Mouse (Mus musculus): ENCODE results near the gene Gm9844. TPM values are rescaled to one million over a fixed set of nuclear protein-coding genes. Genes with fewer than 3 reads are reported as not detected.
A peak's percentile ranks its signal among the peaks of the same experiment; 100 is the strongest.
"Not testable (repeated sequence)": the region's sequence is repeated elsewhere in the genome, so short reads cannot be mapped to it uniquely, and the experiment has no call there.

Gm9844 gene
- polyA plus RNA-seq, 1 experiment from 2014 or later, result 12.4 TPM

DNA sequence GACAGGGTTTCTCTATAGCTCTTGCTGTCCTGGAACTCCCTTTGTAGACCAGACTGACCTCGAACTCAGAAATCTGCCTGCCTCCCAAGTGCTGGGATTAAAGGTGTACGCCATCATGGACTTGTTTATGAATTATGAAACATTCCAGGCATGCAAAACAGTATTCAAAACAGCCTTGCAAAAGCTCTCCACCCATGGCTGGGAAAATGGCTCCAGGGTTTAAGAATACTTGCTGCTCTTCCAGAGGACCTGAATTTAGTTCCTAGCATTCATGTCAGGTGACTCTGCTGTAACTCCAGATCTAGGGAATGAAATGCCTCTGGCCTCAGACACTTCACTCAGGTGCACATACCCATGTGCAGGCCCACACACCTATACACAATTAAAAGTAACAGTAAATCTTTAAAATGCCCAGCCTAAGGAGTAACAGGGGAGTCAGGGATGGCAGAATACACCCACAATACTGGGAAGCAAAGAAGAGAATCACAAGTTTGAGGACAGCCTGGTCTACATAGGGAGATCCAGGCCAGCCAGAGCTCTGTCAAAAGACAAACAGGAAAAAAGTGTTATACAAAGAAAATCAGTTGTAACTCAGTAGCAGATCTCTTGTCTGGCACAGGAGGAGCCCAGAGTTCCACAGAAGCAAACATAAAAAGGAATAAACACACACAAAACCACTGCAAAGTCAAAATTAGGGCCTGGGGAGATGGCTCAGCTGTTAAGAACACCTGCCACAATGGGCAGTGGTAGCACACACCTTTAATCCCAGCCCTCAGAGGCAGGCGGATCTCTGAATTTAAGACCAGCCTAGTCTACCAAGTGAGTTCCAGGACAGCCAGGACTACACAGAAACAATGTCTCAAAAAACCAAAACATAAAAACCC is 29.5 kb downstream of the Gm9844 start:
- Histone ChIP-seq H3K9ac (no peak overlapping the region), H3K4me3 (no peak overlapping the region), H3K4me2 (no peak overlapping the region), H3K9me3 (no peaks in the 10 kb centered on the region), H3K27me3 (no peaks in the 10 kb centered on the region), H3K4me1 (peaks cover 17% of the 10 kb centered on the region), H3K36me3 (peaks cover 44% of the 10 kb centered on the region), H3K27ac (peak overlapping the region; percentile 11; the same call in 1 of the 2 replicates)
- ATAC-seq (ENCODE audit: insufficient number of reproducible peaks, low FRiP score, low TSS enrichment, low read depth), result no peak
- 65% methylated on average over 3 of the region's 3 CpGs for WGBS

DNA sequence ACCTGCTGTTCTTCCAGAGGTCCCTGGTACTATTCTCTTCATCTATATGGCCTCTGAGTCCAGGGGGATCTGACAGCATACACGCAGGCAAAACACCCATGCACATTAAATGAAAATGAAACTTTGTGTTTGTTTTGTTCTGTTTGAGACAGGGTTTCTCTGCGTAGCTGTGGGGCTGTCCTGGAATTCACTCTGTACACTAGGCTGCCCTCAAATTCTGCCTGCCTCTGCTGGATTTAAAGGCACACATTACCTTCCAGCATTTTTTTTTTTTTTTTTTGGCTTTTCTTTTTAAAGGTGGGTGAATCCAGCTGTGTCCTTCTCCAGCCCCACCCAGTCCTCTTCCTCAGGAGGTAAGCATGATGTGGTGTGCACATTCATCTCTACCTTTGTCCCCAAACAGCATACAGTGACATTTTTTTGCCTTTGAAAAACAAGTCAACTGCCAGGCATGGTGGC is 30.1 kb downstream of the Gm9844 start:
- Histone ChIP-seq H3K4me3 (no peak overlapping the region), H3K4me2 (no peak overlapping the region), H3K27me3 (no peaks in the 10 kb centered on the region), H3K36me3 (peaks cover 38% of the 10 kb centered on the region), H3K9ac (no peak overlapping the region), H3K27ac (no peak overlapping the region), H3K4me1 (peaks cover 10% of the 10 kb centered on the region), H3K9me3 (no peaks in the 10 kb centered on the region)
- WGBS, result 63% methylated on average over 2 of the region's 2 CpGs
- no peak for ATAC-seq (ENCODE audit: insufficient number of reproducible peaks, low FRiP score, low TSS enrichment, low read depth)

DNA sequence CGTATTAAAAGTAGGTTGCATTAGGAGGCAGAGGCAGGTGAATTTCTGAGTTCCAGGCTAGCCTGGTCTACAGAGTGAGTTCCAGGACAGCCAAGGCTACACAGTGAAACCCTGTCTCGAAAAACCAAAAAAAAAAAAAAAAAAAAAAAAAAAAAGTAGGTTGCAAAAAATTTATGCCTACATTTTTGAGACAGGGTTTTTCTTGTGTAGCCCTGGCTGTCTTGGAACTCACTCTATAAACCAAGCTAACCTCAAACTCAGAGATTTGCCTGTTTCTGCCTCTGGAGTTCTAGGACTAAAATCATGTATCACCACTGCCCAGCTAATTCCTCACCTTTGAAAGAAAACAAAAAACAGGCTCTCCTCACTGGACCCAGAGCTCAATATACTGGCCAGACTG is 33.7 kb downstream of the Gm9844 start:
- ATAC-seq (ENCODE audit: insufficient number of reproducible peaks, low FRiP score, low TSS enrichment, low read depth); H3K27me3 ChIP-seq; H3K4me3 ChIP-seq; H3K9ac ChIP-seq; H3K36me3 ChIP-seq; H3K27ac ChIP-seq; H3K4me1 ChIP-seq; H3K4me2 ChIP-seq; H3K9me3 ChIP-seq: not testable (repeated sequence)
- 84% methylated on average over 2 of the region's 2 CpGs for WGBS

DNA sequence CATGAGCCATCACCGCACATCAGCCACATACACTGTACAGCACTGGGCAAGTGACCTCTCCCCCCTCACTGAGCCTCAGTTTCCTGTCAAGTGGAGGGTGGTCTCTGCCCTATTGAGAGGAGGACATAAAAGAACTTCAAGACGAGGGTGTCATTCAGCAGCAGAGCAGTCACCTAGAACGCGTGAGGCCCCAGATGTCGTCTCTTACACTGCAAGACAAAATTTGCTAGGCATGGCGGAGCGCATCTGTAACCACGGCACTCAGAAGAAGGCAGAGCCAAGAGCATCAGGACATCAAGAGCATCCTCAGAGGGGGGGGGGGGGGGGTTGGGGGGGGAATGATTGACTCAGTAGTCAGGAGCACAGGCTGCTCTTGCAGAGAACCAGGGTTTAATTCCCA is 34.3 kb downstream of the Gm9844 start:
- 81% methylated on average over 8 of the region's 8 CpGs for WGBS
- Histone ChIP-seq H3K4me2 (no peak overlapping the region), H3K4me1 (no peaks in the 10 kb centered on the region), H3K9ac (no peak overlapping the region), H3K27me3 (no peaks in the 10 kb centered on the region), H3K4me3 (no peak overlapping the region), H3K9me3 (no peaks in the 10 kb centered on the region), H3K27ac (no peak overlapping the region), H3K36me3 (no peaks in the 10 kb centered on the region; the same call in 1 of the 2 replicates)
- no peak for ATAC-seq (ENCODE audit: insufficient number of reproducible peaks, low FRiP score, low TSS enrichment, low read depth)

DNA sequence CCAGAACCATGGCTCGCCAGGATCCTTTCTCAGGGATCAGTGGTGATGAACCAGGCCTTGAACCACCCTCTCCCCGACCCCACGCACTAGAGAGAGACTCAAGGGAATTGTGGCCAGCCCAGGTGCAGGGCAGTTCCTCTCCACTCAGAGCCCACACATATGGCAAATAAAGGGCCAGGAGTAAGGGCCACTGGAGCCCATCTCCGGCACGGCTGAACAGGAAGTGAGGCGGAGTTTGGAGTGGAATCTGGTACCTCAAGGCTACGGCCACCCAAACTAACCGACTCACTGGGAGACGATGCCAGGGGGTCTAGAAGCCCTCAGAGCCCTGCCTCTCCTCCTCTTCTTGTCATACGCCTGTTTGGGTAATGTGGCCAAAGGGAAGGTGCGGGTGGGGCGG is 35.2 kb downstream of the Gm9844 start, which contains the start of gene Cd79a:
Gene Cd79a, plus strand, starts transcription at position 158 of the 400 bp plus-strand sequence.
- Histone ChIP-seq H3K9ac (no peak within 1 kb of the TSS), H3K36me3 (no peaks in the 10 kb centered on the region), H3K27ac (no peak within 1 kb of the TSS), H3K27me3 (no peaks in the 10 kb centered on the region), H3K4me1 (peaks cover 6% of the 10 kb centered on the region), H3K4me2 (no peak within 1 kb of the TSS), H3K4me3 (no peak within 1 kb of the TSS), H3K9me3 (no peaks in the 10 kb centered on the region)
- WGBS, result 54% methylated on average over 12 of the region's 12 CpGs
- ATAC-seq (ENCODE audit: insufficient number of reproducible peaks, low FRiP score, low TSS enrichment, low read depth), result no peak

DNA sequence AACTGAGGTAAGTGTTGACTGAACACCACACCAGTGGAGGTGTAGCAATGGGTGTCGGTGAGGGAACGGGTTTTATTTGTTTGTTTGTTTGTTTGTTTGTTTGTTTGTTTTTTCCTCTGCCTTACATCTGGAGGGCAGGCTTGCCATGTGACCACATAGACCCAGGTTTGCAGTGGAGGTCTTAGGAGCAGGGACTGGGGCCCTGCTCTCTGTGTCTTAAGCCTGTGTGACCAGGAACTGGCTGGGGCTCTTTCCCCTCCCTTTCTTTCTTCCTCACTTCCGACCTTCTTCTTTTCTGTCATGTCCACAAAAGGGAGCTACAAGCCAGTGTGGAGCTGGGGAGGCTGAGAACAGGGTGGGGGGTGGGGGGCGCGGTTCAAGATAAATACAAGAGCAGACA is 35.9 kb downstream of the Gm9844 start:
- H3K27ac ChIP-seq, result no peak overlapping the region
- H3K9me3 ChIP-seq, result no peaks in the 10 kb centered on the region
- no peaks in the 10 kb centered on the region for H3K27me3 ChIP-seq
- H3K4me1 ChIP-seq, result peaks cover 8% of the 10 kb centered on the region
- WGBS, result 71% methylated on average over 5 of the region's 5 CpGs
- H3K36me3 ChIP-seq, result no peaks in the 10 kb centered on the region
- H3K9ac ChIP-seq, result no peak overlapping the region
- no peak for ATAC-seq (ENCODE audit: insufficient number of reproducible peaks, low FRiP score, low TSS enrichment, low read depth)
- H3K4me3 ChIP-seq, result no peak overlapping the region
- H3K4me2 ChIP-seq, result no peak overlapping the region

DNA sequence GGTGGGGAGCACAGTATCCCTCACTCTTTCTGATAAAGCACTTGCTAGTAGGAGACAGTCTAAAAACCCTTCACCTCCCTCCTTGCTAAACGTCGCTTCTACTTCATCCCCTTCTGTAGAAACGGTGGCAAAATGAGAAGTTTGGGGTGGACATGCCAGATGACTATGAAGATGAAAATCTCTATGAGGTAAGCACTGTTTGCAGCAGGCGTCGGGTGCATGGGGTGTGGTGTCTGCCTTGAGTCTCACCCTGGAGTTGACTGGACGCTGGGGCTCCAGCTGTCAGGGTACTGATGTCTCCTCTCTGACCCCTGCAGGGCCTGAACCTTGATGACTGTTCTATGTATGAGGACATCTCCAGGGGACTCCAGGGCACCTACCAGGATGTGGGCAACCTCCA is 39.1 kb downstream of the Gm9844 start:
- Histone ChIP-seq H3K9me3 (no peaks in the 10 kb centered on the region), H3K27ac (no peak overlapping the region), H3K4me3 (no peak overlapping the region), H3K36me3 (no peaks in the 10 kb centered on the region), H3K4me1 (peaks cover 31% of the 10 kb centered on the region), H3K27me3 (no peaks in the 10 kb centered on the region), H3K4me2 (no peak overlapping the region), H3K9ac (no peak overlapping the region)
- 62% methylated on average over 6 of the region's 6 CpGs for WGBS
- ATAC-seq (ENCODE audit: insufficient number of reproducible peaks, low FRiP score, low TSS enrichment, low read depth), result no peak

DNA sequence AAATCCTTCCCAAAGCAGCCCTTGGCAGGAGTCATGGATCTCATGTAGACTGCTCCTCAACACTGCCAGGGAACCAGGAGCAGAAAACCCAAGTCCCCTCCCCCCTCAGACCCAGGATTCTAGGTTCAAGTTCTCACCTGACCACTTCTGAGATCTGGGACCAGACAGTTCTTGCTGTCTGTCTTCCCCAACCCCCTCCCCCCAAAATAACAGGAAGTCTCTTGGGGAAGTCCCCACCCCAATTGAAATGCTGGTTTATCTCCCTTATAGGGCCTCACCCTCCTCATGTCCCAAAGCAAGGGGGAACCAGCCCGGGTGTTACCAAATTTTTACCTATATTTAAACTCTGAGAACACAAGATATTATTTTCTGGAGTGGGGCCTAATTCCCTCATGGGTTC is 39.8 kb downstream of the Gm9844 start:
- no peak for ATAC-seq (ENCODE audit: insufficient number of reproducible peaks, low FRiP score, low TSS enrichment, low read depth)
- Histone ChIP-seq H3K27ac (peak overlapping the region; percentile 91; the same call in 1 of the 2 replicates), H3K4me2 (0 out of 2 replicates have a peak overlapping the region, but pooled peaks have one; percentile 67), H3K36me3 (no peaks in the 10 kb centered on the region), H3K9ac (no peak overlapping the region), H3K4me1 (peaks cover 38% of the 10 kb centered on the region), H3K4me3 (peak overlapping the region; percentile 80; the same call in 1 of the 2 replicates), H3K9me3 (no peaks in the 10 kb centered on the region), H3K27me3 (no peaks in the 10 kb centered on the region)
- 46% methylated on average over 1 of the region's 1 CpGs for WGBS

DNA sequence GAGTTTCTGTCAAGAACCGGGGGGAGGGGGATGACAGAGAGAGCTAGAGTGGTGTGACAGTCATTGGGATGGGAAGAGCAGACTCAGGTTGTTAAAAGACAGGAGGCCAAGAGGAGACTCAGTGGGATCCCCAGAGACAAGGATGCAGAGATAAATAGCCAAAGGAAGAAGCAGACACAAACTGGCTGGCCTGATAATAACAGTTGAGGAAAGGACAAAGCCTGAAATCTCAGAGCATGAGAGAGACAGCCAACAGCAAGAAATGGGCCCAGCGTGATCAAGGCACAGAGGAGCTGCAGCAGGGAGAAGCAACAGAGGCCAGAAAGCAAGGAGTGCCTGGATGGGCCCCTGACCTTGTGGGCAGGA is 40.2 kb downstream of the Gm9844 start:
- ATAC-seq (ENCODE audit: insufficient number of reproducible peaks, low FRiP score, low TSS enrichment, low read depth), result no peak
- peaks cover 42% of the 10 kb centered on the region for H3K4me1 ChIP-seq
- WGBS, result 46% methylated on average over 2 of the region's 2 CpGs

DNA sequence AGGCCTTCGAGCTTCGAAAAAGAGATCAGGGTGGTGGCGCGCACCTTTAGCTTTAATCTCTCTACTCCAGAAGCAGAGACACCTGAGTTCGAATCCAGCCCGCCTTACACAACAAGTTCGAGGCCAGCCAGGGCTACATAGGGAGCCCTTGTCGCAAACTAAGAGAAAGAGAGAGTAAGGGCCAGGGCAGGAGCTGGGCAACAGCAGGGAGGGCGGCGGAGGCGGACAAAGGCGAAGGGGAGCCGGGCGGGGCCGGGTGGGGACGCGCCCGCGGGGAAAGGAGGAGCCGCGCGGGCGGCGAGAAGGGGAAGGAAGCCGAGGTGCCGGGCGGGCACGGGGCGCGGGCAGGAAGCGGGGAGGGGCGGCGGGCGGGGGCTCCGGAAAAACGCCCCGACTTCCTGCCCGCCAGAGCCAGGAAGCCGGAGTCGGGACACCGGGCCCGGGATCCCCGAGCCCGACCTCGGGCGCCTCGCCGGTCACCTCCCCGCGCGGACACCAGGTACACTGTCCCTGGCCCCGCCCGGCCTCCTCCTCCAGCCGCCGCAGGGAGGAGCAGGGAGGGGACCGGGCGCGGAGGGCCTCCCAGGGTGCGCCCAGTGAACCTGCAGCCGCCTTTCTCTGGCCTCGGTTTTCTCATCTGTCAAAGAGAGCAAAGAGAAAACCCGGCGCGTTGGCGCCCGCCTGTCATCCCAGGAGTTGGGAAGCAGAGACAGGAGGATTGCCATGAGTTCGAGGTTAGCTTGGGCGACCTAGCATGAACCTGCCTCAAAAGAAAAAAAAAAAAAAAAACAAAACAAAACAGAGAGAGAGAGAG is 40.8 kb downstream of the Gm9844 start, which contains the start of gene Arhgef1:
Gene Arhgef1, plus strand, starts transcription at position 283 of the 814 bp plus-strand sequence.
- peaks cover 48% of the 10 kb centered on the region for H3K4me1 ChIP-seq
- H3K36me3 ChIP-seq, result no peaks in the 10 kb centered on the region
- H3K9me3 ChIP-seq, result no peaks in the 10 kb centered on the region
- peak within 1 kb of the TSS; percentile 79 for H3K9ac ChIP-seq
- no peaks in the 10 kb centered on the region for H3K27me3 ChIP-seq
- WGBS, result 9% methylated on average over 37 of the region's 68 CpGs
- peak within 1 kb of the TSS; percentile 67 for H3K4me2 ChIP-seq
- peak within 1 kb of the TSS; percentile 91 for H3K27ac ChIP-seq
- no peak for ATAC-seq (ENCODE audit: insufficient number of reproducible peaks, low FRiP score, low TSS enrichment, low read depth)
- peak within 1 kb of the TSS; percentile 80 for H3K4me3 ChIP-seq

More for the DNA sequence above, 40.2 kb downstream of the Gm9844 start:
- Histone ChIP-seq H3K27me3 (no peaks in the 10 kb centered on the region), H3K27ac (peak overlapping the region; percentile 91), H3K9ac (peak overlapping the region; percentile 79), H3K4me3 (peak overlapping the region; percentile 80), H3K36me3 (no peaks in the 10 kb centered on the region), H3K9me3 (no peaks in the 10 kb centered on the region), H3K4me2 (peak overlapping the region; percentile 67)

DNA sequence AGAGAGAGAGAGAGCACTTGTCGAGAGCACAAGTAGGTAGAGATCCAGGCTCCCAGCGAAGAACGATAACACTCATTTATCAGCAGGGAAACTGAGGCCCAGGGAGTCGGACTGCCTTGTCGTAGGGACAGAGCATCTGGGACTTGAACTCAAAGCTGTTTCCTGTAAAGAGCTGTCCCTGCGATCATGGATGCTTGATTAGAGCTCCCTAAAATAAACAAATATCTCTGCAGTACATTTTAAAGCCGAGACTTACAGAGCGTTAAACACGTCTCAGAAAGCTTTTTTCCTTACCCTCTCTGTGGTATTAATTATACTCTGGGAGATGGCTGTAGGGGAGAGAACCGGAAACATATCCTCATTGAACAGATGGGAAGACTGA is 41.4 kb downstream of the Gm9844 start:
- Histone ChIP-seq H3K27ac (peak overlapping the region; percentile 91), H3K27me3 (no peaks in the 10 kb centered on the region), H3K9ac (no peak overlapping the region; the same call in 1 of the 2 replicates), H3K36me3 (peaks cover 5% of the 10 kb centered on the region; the same call in 1 of the 2 replicates), H3K4me1 (peaks cover 51% of the 10 kb centered on the region), H3K4me3 (peak overlapping the region; percentile 80), H3K9me3 (no peaks in the 10 kb centered on the region), H3K4me2 (peak overlapping the region; percentile 67)
- 26% methylated on average over 10 of the region's 10 CpGs for WGBS
- no peak for ATAC-seq (ENCODE audit: insufficient number of reproducible peaks, low FRiP score, low TSS enrichment, low read depth)

Measured in limb, embryonic 15.5 days (tissue).